15 mouse cellular contexts compared by ENCODE assay signal in genomic region chr12:111137079-111137478, GRCm38 (mm10). TPM values are rescaled to one million over a fixed set of nuclear protein-coding genes. Genes with fewer than 3 reads are reported as not detected.
A peak's percentile ranks its signal among the peaks of the same experiment; 100 is the strongest.
DNase-seq lines count a peak whose midpoint lies in the region; ATAC-seq and TF ChIP-seq lines count a peak whose summit lies in the region.
"Had no signal": no experiment of that assay in that cellular context is flagged by ENCODE, and none has a peak within 500 bp of the region (broad histone marks: within the 10 kb centered on the region; RNA-seq: fewer than 3 reads in every experiment).

No protein-coding gene starts in this region.

- H3K4me3 ChIP-seq in layer of hippocampus, adult 2 months: no peak overlapping the region
- H3K4me3 ChIP-seq in G1E (ENCODE audit: low read depth, low read length): no peak overlapping the region
- no peak overlapping the region for H3K4me3 ChIP-seq in liver, embryonic 16.5 days (ENCODE audit: low read depth, low read length)
- H3K4me3 ChIP-seq in embryonic facial prominence, embryonic 10.5 days: no peak overlapping the region
- H3K4me3 ChIP-seq: heart, embryonic 12.5 days; neural tube, embryonic 12.5 days; stomach, embryonic 15.5 days had no signal

- peaks cover 7% of the 10 kb centered on the region for H3K9me3 ChIP-seq in G1E (replicated peaks)
- no peaks in the 10 kb centered on the region for H3K9me3 ChIP-seq in liver, embryonic 16.5 days (replicated peaks; ENCODE audit: control insufficient read depth, low read length)
- H3K9me3 ChIP-seq in embryonic facial prominence, embryonic 10.5 days: peaks cover 7% of the 10 kb centered on the region; the same call in 1 of the 2 replicates
- H3K9me3 ChIP-seq: neural tube, embryonic 12.5 days; stomach, embryonic 15.5 days had no signal

- TF ChIP-seq CTCF in layer of hippocampus, adult 2 months (conservative IDR thresholded peaks at IDR 0.05): peak; percentile 59
- peak; percentile 4; the same call in 1 of the 2 replicates for TF ChIP-seq CTCF in G1E (IDR thresholded peaks at IDR 0.05; ENCODE audit: low read depth, low read length)

- H3K27ac ChIP-seq in layer of hippocampus, adult 2 months: no peak overlapping the region
- no peak overlapping the region for H3K27ac ChIP-seq in liver, embryonic 16.5 days (ENCODE audit: low read length)
- H3K27ac ChIP-seq in embryonic facial prominence, embryonic 10.5 days (replicated peaks): no peak overlapping the region
- H3K27ac ChIP-seq: neural tube, embryonic 12.5 days; stomach, embryonic 15.5 days had no signal

- no peaks in the 10 kb centered on the region for H3K36me3 ChIP-seq in G1E (replicated peaks)
- no peaks in the 10 kb centered on the region for H3K36me3 ChIP-seq in liver, embryonic 16.5 days (ENCODE audit: control insufficient read depth, insufficient read depth)
- H3K36me3 ChIP-seq in embryonic facial prominence, embryonic 10.5 days (replicated peaks): no peaks in the 10 kb centered on the region
- H3K36me3 ChIP-seq: heart, embryonic 12.5 days; neural tube, embryonic 12.5 days; stomach, embryonic 15.5 days had no signal

- 46% methylated on average over 2 of the region's 2 CpGs for WGBS in liver, embryonic 16.5 days (ENCODE audit: insufficient replicate concordance)
- 58% methylated on average over 2 of the region's 2 CpGs for WGBS in embryonic facial prominence, embryonic 10.5 days

- peaks cover 2% of the 10 kb centered on the region; the same call in 1 of the 2 replicates for H3K4me1 ChIP-seq in G1E (ENCODE audit: insufficient read depth, low read depth, low read length)
- H3K4me1 ChIP-seq in liver, embryonic 16.5 days (ENCODE audit: control insufficient read depth, low read depth, low read length): no peaks in the 10 kb centered on the region
- H3K4me1 ChIP-seq in embryonic facial prominence, embryonic 10.5 days: peaks cover 7% of the 10 kb centered on the region; the same call in 1 of the 2 replicates
- H3K4me1 ChIP-seq: neural tube, embryonic 12.5 days; stomach, embryonic 15.5 days had no signal

- H3K4me2 ChIP-seq in liver, embryonic 16.5 days (ENCODE audit: low read depth, low read length): no peak overlapping the region
- H3K4me2 ChIP-seq: heart, embryonic 12.5 days; midbrain, embryonic 11.5 days; neural tube, embryonic 12.5 days; stomach, embryonic 15.5 days had no signal

- ATAC-seq in G1E (ENCODE audit: extremely low read depth, insufficient number of reproducible peaks, low FRiP score, poor library complexity, severe bottlenecking): no peak
- ATAC-seq in liver, embryonic 16.5 days (ENCODE audit: low read depth): 0 out of 2 replicates have a peak, but pooled peaks have one; percentile 35
- no peak for ATAC-seq in activated CD4-positive, CD25-positive, alpha-beta regulatory T cell, adult 4 months

- H3K9ac ChIP-seq in liver, embryonic 16.5 days (ENCODE audit: low read depth, low read length): no peak overlapping the region
- H3K9ac ChIP-seq: heart, embryonic 12.5 days; neural tube, embryonic 12.5 days; stomach, embryonic 15.5 days had no signal

- peaks cover 37% of the 10 kb centered on the region for H3K27me3 ChIP-seq in G1E (ENCODE audit: insufficient read depth, low read length)
- no peaks in the 10 kb centered on the region for H3K27me3 ChIP-seq in liver, embryonic 16.5 days (ENCODE audit: control insufficient read depth, insufficient read depth, low read depth, low read length)
- no peaks in the 10 kb centered on the region for H3K27me3 ChIP-seq in embryonic facial prominence, embryonic 10.5 days (replicated peaks; ENCODE audit: low read depth, poor library complexity, severe bottlenecking)
- H3K27me3 ChIP-seq: heart, embryonic 12.5 days; neural tube, embryonic 12.5 days; stomach, embryonic 15.5 days had no signal

- no peak for DNase-seq in layer of hippocampus, adult 2 months (ENCODE audit: low spot score in 2 of 2)
- DNase-seq in layer of hippocampus, postnatal 14 days (ENCODE audit: low spot score in 2 of 2): no peak
- DNase-seq in B cell, adult 2 months: peak; percentile 37 to 40
- DNase-seq in G1E (ENCODE audit: low spot score): no peak
- no peak for DNase-seq in embryonic facial prominence, embryonic 10.5 days (ENCODE audit: low spot score)
- DNase-seq: kidney, postnatal 10 days; right cerebral cortex, adult 18-20 months had no signal

RNA-seq across cellular contexts. Expression of gene Traf3, which starts 29.1 kb away (rescaled TPM):
- total RNA-seq in layer of hippocampus, adult 2 months (2021): 10 to 100 TPM; 58.2 to 64.1 TPM
- 100 to 1,000 TPM; 124 to 128 TPM for total RNA-seq in layer of hippocampus, postnatal 14 days (2021)
- not detected in 2 replicates for total RNA-seq in G1E (2014; fragmentation: Nextera tagmentation)
- total RNA-seq in G1E (2017): 0.16 and 0.35 TPM in 2 replicates
- not detected in 2 replicates for polyA plus RNA-seq in G1E (2012)
- 1.6 and 2.3 TPM in 2 replicates for polyA plus RNA-seq in liver, embryonic 16.5 days (2015; fragmentation: Nextera tagmentation; extraction: Ambion mirVana)
- 9.5 and 10.6 TPM in 2 replicates for polyA plus RNA-seq in embryonic facial prominence, embryonic 10.5 days (2016; fragmentation: Nextera tagmentation; extraction: Ambion mirVana)
- 10 to 100 TPM; 14.4 to 15.5 TPM for polyA plus RNA-seq in activated CD4-positive, CD25-positive, alpha-beta regulatory T cell, adult 4 months (2017; shearing (Covaris generic))

RNA-seq across cellular contexts. Expression of gene 4930595D18Rik, which starts 47.2 kb away (rescaled TPM):
- total RNA-seq in layer of hippocampus, adult 2 months (2021): not detected
- total RNA-seq in layer of hippocampus, postnatal 14 days (2021): under 1 TPM in 1 of 2 experiments, not detected in 1; 0.41 TPM
- total RNA-seq in G1E (2014; fragmentation: Nextera tagmentation) (not detected in 2 replicates), G1E (2017) (0.16 TPM in 1 of 2 replicates, not detected in the other)
- not detected in 2 replicates for polyA plus RNA-seq in G1E (2012)
- polyA plus RNA-seq in liver, embryonic 16.5 days (2015; fragmentation: Nextera tagmentation; extraction: Ambion mirVana): not detected in 2 replicates
- not detected in 2 replicates for polyA plus RNA-seq in embryonic facial prominence, embryonic 10.5 days (2016; fragmentation: Nextera tagmentation; extraction: Ambion mirVana)
- 1 to 10 TPM in 1 of 2 experiments, not detected in 1; 2.8 TPM for polyA plus RNA-seq in activated CD4-positive, CD25-positive, alpha-beta regulatory T cell, adult 4 months (2017; shearing (Covaris generic))
- total RNA-seq: adrenal gland, adult 18-20 months had no signal
- polyA plus RNA-seq: heart, embryonic 12.5 days; hindbrain, embryonic 11.5 days; midbrain, embryonic 11.5 days; neural tube, embryonic 12.5 days; stomach, embryonic 15.5 days had no signal

Comparison
In these comparisons a context has a peak if more than half of its experiments do, and no peak if none do; other contexts are left out.
1. DNase-seq: peak in B cell, adult 2 months (2 of 2); none in layer of hippocampus, adult 2 months (0 of 2), layer of hippocampus, postnatal 14 days (0 of 2), G1E (single experiment) and embryonic facial prominence, embryonic 10.5 days (single experiment).